Mouse (Mus musculus): ENCODE measurements at regions not wholly inside any gene's neighbourhood (a gene's known extent, or its start where the extent isn't known, plus 50 kb on each side); places are given as distances from the start of the nearest gene placed in this dataset.
A peak's percentile ranks its signal among the peaks of the same experiment; 100 is the strongest.
"Not testable (repeated sequence)": the region's sequence is repeated elsewhere in the genome, so short reads cannot be mapped to it uniquely, and the experiment has no call there.

- DNase-seq = not testable (repeated sequence)
Observed at GRCm38 (mm10) chr14:53075937-53076336, 580.4 kb upstream of the Olfr1507 start.

GRCm38 (mm10) chr14:53073126-53073525 is 577.6 kb upstream of the Olfr1507 start:
- peak; percentile 29 to 48 for DNase-seq

- peak in 1 of 2 experiments; percentile 40 for DNase-seq
Observed at GRCm38 (mm10) chr14:53072502-53072901, 577.0 kb upstream of the Olfr1507 start.

- not testable (repeated sequence) for DNase-seq
Observed at GRCm38 (mm10) chr14:53054439-53054838, 558.9 kb upstream of the Olfr1507 start.

GRCm38 (mm10) chr14:53053465-53054123 is 558.0 kb upstream of the Olfr1507 start:
- not testable (repeated sequence) for DNase-seq

GRCm38 (mm10) chr14:53047683-53048082 is 552.1 kb upstream of the Olfr1507 start:
- DNase-seq = not testable (repeated sequence)

- DNase-seq = not testable (repeated sequence)
Observed at GRCm38 (mm10) chr14:53046975-53047374, 551.4 kb upstream of the Olfr1507 start.

GRCm38 (mm10) chr14:53045331-53045730 is 549.8 kb upstream of the Olfr1507 start:
- peak; percentile 23 to 39 for DNase-seq

GRCm38 (mm10) chr14:53044101-53044500 is 548.6 kb upstream of the Olfr1507 start:
- not testable (repeated sequence) for DNase-seq

- peak; percentile 26 to 39 for DNase-seq
Observed at GRCm38 (mm10) chr14:53042016-53042415, 546.5 kb upstream of the Olfr1507 start.

GRCm38 (mm10) chr14:53039475-53039874 is 543.9 kb upstream of the Olfr1507 start:
- DNase-seq = not testable (repeated sequence)

GRCm38 (mm10) chr14:53034940-53035339 is 539.4 kb upstream of the Olfr1507 start:
- DNase-seq = not testable (repeated sequence)

- peak; percentile 55 to 78 for DNase-seq
Observed at GRCm38 (mm10) chr14:53033221-53033620, 537.7 kb upstream of the Olfr1507 start.

- not testable (repeated sequence) for DNase-seq
Observed at GRCm38 (mm10) chr14:53032498-53032897, 536.9 kb upstream of the Olfr1507 start.

GRCm38 (mm10) chr14:53030227-53030626 is 534.7 kb upstream of the Olfr1507 start:
- not testable (repeated sequence) for DNase-seq

- not testable (repeated sequence) for DNase-seq
Observed at GRCm38 (mm10) chr14:53026958-53027357, 531.4 kb upstream of the Olfr1507 start.

GRCm38 (mm10) chr14:53020152-53020551 is 524.6 kb upstream of the Olfr1507 start:
- DNase-seq = not testable (repeated sequence)

GRCm38 (mm10) chr14:53007741-53008140 is 512.2 kb upstream of the Olfr1507 start:
- DNase-seq = not testable (repeated sequence)

GRCm38 (mm10) chr14:53007323-53007722 is 511.8 kb upstream of the Olfr1507 start:
- not testable (repeated sequence) for DNase-seq

GRCm38 (mm10) chr14:53001289-53001688 is 505.7 kb upstream of the Olfr1507 start:
- DNase-seq = not testable (repeated sequence)

GRCm38 (mm10) chr14:52992106-52992760 is 496.7 kb upstream of the Olfr1507 start:
- not testable (repeated sequence) for DNase-seq

GRCm38 (mm10) chr14:52991328-52991665 is 495.7 kb upstream of the Olfr1507 start:
- not testable (repeated sequence) for DNase-seq

GRCm38 (mm10) chr14:52990569-52991327 is 495.2 kb upstream of the Olfr1507 start:
- not testable (repeated sequence) for DNase-seq

All from thymus, postnatal 36 days (tissue).